Mouse (Mus musculus) thymus, postnatal 14 days (tissue): ENCODE data around the gene Tnp1.

Source experiments
- DNase-seq: peaks from one replicate; pipeline ENCODE4 v3.0.0; 2021

Tnp1 gene

DNA sequence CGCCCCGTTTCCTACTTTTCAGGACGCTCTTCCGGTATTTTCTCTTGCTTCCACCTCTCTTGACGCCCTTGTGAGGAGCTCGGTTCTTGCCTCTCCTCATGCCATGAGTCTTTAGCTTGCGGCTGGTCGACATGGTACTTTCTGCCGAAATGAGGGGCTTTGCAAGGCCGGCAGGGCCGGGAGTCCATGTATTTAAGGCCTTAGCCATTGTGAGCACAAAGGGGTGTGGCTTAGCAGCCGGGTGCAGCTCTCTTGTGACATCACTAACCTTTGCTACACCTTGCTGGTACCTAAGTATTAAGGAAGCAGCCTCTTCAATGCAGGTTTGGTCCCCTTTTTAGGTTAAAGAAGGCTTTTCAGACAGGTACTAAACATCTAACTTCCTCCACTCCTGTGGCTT is at the start of gene Tnp1:
Tnp1 (minus strand) TSS at position 179 of the 400 bp plus-strand sequence.
- DNase-seq = no peak

DNA sequence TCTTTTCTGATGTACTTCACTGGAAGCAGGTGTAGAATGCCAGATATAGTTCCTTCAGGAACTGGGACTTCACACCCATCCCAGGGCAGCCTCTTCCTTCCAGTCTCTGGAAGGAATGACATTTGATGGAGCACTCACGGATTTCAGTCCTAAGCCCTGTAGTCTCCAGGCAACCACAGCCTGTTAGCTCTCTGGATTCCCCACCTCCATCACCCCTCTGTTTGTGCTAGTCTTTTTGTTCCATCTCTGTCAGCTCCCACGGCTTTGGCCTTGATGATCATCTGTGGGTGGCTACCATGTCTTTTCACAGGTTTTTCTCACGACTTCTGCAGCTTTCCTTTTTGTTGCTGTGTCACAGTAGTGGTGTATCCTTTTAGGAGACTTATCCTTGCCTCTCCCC is 48.6 kb upstream of the Tnp1 start:
- no peak for DNase-seq

DNA sequence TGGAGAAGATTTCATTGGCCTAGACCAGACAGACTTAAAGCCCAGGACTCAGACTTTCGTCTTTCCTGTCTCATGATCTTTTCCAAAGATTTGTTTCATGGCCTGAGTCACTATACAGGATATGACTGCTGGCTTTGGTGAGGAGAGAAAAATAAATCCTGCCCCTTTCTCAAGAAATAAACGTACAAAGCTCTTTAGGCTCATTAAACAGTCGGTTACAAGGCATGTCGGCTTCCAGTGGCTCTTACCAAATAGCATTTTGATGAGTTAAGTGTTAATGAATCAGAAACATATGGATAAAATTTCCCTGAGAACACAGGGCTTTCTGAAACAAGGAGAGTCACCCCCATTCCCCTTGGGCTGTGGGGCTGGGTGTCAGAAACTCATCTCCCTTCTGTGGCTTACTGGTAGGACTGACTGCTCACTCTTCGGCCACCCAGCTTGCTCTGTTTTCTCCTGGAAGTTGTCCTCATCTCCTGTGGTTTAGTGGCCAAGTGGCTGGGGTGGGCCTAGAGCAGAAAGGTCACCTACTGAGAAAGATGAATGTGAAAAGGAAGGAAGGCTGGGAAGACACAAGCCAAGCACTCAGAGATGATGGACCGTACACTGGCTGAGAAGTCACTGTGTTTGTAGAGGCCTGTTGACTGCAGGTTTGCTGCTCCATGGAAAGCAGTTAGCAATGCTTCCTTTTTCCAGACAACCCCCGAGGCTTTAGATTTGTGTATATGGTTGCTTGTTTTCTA is 46.0 kb upstream of the Tnp1 start:
- no peak for DNase-seq

DNA sequence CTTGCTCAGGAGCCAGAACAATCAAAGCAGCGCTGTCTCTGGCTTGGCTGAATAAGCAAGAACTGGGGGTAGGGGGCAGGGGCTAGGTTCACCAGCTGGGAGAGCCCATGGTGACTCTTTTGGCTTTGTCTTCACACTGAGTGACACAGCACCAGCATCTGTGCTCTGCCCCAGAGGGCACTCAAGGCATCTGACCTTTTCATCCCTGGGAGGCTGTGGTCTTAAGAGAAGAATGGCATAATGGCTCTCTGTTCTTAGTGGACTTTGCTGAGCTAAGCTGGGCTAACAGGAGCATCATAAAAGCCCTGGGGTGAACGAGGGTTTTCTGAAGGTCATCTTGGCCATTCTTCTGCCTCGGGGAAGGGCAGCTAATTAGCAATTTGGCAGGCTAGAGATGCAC is 44.6 kb upstream of the Tnp1 start:
- DNase-seq = no peak

DNA sequence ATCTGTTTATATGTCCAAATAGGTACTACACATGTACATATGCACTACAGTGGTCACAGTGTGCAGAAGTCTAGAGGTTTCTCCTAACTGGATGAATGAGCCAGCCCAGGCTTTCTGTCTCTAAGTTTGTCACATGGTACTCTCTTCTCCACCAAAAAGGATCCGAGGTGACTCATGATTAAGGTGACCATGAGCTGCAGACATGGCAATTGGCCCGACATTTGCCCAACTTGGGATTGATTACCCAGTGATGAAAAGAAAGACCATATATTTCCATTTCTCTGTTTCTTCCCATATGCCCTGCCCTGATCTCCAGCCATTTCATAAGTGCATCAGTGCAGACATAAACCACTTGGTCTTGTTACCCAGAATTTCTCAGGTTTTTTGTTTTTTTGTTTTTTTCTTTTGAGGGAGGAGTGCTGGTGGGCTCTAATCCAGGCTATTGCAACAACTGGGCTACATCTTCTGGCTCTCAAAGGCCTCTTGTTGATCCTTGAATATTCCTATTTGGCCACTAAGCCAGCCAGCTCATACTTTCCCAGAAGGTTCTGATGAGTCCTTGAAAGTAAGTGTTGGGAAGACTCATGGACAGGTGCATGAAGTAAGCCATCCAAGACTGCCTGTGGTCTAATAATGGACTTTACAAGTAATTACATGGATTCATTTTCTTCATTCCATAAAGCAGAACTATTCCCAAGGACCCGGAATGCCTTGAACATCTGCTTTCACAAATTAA is 40.7 kb upstream of the Tnp1 start:
- no peak for DNase-seq

DNA sequence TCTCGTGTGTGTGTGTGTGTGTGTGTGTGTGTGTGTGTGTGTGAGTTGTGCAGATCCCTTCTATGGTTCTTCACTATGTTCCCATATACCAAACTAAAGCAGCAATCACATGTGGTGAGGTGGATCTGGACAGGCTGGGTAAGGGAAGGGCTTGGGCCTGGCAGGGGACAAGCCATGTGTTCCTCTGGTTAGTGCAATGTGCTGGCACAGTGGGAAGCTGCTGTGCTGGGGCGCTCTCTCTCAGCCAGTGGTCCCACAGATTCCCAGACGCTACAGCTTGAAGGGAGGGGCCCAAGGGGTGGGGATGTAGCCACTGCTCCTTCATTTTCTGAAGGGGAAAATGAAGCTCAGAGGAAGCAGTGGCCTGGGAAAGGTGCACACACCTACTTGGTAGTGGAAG is 40.1 kb upstream of the Tnp1 start:
- no peak for DNase-seq

DNA sequence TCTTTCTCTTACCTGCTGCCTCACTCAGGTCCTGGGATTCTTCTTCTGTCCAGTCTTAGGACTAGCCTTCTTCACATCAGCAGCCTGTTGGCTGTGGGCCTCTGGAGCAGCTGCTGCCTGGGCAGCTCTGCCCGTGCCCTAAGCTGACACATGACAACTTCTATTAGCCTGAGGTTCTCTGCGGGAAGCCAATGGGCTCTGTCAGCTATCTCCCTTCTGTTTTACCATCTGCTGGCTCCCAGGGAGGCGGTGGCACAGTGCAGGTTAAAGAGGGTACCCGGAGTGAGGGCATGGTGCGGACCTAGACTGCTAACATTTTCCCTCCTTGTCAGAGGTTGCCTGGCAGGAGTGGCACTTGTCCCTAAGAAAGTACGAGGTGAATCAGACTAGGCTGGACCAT is 39.5 kb upstream of the Tnp1 start:
- DNase-seq = no peak

DNA sequence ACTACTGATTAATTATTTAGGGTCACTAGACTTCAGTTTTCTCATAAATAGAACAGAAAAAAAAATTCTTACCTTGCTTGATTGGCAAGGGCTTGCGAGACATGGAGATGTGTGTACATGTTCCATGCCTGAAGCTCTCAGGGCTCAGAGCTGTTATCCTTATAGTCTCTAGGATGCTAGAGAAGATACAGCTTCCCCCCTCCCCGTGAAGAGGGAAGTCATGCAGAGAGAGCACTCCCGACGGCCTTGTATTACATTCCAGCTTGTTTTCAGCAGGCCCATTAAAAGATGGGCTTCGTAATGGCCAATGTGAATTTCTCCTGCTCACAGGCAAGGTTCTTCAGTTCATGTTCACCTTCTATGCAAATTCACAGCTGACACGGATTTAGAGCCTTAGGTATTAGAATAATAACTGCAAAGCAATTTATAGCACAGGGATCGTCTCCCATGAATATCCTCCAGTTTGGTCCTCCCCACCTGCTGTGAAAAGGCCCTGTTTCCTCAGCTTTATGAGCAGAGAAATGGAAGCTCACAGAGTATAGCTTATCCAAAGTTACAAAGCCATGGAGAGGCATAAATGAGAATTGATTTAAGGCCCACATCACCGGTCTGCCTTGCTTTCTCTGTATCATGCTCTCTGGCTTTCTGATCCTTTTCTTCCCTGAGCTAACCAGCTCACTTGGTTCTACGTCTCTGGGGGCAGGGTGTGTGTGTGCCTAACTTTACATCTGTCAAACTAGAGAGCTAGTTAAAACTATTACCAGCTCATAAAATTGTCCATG is 38.0 kb upstream of the Tnp1 start:
- DNase-seq = no peak

DNA sequence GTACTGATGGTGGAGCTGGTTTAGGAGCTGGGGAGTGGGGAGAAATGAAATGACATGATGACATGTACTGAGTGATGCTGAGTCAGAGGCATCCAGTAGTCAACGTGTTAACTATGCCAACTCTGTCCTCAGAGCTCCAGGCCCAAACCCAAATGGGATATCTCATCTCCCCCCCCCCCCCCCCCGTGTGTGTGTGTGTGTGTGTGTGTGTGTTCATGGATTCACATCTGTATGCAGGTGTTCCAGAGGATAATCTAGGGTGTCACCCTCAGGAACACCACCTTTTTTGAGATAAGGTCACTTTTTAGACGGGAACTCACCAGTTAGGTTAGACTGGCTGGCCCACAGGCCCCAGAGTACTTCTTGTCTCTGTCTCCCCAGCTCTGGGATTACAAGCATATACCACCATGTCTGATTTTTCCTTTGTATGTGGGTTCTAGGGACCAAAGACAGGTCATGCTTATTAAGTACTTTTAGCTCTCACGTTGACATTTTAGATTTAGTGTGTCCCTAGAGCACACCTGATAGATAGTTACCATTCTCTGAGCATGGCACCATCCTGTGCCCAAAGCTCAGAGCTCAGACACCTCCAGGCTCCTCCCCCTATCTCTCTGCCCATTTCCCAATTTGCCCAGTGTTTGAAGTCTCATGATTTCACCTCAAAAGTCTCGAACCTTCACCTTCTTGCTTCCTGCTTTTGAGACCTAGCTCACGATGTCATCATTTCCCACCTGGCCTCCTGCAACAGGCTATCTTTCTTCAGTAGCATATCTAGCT is 31.4 kb upstream of the Tnp1 start:
- no peak for DNase-seq

DNA sequence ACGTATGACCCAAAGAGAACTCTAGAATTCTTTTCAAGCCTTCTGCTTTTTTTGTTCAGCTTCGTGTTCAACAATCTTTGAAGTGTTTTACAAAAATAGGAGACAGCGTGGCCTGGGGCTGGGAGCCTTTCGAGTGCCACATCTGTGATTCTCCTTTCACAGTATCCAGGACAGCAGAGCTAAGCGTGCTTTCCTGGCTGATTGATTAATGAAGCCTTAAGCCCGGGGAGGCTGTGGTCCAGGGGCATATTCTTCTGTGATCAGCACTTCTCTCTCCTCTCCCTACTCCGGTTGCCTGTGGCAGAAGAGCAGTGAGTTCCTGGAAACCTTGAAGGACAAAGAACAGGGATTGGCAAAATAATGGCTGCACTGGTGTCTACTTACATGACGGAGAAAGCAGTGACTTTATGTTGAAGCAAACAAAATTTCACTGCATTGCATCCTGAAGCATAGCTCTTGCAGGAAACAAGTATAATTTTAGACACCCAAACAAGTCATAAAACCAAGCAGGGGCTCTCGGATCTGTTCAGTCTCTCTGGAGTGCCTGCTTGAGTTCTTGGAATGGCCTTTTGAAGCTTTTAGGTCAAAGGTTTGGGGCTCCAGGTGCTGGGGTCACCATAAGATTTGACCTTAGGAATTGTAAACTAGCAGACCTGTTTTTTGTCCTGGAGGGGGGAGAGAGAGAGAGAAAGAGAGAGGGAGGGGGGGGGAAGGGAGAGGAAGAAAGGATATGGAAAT is 30.4 kb upstream of the Tnp1 start:
- no peak for DNase-seq

DNA sequence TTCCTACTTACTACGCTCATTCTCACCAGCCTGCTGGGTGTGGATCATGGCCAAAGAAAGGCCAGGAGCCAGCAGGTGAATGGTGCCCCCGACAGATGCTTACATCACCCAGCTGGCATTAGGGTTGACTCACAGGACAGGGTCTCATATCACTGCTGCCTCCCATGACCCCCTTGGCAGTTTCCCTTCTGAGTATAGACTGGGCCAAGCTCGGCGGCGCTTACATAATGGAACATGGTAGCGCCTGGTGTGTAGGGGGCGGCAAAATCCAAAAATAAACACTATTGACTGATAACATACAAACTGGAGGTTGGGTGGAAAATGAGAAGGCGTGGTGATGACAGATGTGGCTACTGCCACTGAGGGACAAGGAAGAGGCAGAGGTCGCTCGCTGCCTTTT is 28.0 kb upstream of the Tnp1 start:
- no peak for DNase-seq

DNA sequence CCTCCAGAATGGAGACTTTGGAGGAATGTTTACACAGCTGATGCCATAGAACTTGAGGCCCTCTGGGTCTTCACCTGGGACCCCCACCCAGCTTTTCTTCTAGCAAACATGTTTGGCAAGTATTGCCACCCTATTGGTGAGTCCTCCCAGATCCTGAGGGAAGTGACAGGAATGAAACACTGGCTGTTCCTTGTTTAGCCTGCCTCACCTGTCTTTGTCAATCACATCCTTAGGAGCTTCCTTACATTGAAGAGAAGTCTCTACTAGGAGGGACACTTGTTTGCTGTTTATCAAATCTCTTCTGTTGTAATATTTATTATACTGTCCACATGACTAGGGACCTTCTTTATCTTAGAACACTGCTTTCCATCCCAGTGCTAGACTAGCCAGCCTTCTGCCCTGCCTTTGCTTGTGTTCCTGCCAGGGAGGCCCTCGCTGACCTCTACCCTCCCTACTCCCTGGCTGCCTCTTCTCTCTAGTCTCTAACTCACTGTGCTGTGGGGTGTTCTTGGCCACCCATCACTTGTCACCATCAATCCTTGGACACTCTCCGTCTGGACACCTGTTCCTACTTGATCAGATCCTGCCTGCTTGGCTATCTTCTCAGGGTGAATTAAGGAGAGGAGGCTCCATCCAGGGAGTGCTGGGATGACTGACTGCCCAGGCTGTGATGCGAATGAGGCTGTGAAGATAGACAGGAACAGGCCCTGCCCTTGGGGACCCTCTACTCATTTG is 25.1 kb upstream of the Tnp1 start:
- DNase-seq = no peak

DNA sequence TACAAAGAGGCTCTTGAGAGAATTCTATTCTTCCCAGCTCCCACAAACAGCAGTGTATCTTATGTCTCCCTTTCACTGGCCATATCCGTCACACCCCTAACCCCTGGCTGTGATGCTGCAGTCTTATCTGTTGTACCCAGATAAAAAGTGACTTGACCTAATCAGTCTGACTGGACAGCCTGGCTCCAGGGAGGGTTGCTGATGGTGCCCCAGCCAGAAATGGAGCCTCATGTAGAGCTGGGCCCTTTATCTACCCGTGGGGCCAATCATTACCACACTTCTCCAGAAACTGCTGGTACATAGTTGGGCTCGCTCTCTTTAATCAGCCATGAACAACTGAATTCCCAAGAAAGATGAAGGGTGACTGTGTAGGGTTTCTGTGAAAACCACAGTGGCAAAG is 22.8 kb upstream of the Tnp1 start:
- DNase-seq = no peak

DNA sequence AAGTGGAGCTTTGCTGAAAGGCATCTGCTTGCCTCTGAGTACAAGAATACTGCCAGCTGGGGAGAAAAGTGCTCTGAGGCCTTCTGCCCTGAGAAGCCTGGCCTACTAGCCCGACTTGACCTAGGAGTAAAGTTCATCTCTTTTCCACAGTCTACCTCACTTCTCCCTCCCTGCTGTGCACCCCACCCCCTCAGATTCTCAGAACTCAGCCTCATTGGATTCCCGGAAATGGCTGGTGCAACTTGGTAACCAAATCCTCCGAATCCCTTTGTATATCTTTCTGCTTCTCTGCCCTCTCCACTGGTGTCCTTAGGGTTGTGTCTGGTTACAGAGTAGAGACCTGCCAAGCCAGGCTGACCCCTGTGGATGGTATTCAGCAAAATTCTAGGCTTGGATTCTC is 20.8 kb upstream of the Tnp1 start:
- DNase-seq = no peak

DNA sequence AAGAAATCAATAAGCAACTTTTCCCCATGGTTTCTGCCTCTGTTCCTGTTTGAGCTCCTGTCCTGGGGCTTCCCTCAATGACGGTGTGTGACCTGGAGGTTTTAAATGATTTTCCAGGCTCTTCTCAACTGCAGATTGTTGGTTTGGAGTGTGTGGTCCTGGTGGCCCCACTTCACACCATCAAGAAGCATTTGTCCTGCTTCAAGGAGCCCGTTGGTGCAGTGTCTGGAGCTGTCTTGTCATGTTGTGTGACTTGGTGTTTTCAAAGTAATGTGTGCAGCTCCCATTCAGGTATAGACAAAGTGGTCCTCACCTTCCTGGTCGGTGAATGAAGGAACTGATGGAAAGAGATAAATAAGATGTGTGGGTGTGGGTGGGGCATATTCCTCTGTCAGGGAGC is 20.0 kb upstream of the Tnp1 start:
- no peak for DNase-seq

DNA sequence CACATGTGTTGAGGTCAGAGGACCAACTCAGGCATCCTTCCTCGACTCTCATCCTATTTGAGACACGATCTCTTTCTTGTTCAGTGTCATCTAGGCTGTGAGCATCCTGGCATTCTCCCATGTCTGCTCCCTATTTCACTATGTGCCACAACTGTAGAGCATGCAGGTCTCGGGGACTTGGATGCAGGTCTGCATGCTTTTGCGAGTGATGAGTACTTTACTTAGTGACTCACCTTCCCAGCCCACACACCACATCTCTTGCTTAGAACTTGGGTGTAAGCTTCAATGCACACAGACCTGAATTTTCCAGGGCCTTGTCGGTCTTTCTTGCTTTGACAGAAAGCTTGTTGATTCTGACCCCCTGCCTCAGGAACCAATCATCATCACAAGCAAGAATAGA is 16.8 kb upstream of the Tnp1 start:
- no peak for DNase-seq

DNA sequence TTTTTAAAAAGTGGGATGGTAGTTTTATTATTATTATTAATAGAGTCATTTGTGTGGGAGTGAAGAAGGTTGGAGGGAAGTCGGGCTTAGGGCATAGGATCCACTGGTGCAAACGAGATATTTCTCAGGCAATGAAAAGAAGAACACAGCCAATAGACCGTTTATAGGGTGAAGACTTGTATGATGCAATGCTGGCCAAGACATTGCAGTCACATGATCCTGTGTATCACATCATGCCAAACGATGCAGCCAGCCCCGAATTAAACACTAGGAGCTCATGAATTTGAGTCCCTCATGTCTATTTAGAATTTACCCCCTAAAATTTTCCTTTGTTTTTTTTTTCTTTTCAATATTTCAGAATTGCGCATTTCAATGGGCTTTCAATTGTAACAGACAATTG is 13.0 kb upstream of the Tnp1 start:
- no peak for DNase-seq

DNA sequence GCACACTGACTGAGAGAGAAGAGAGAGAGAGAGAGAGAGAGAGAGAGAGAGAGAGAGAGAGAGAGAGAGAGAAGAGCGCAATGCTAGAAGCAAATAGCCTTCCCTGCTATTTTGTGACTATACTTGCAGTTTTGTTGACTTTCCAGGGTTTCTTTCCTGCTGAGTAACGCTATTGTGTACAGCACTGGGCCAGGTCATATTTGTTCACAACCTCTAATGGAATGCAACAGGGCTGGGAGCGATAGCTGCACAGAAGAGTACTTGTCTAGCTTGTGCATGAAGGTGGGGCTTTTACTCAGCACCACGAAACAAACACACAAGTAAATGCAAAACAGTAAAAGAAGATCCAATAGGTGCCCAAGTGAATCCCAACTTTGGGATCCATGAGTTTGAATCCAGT is 11.7 kb upstream of the Tnp1 start:
- no peak for DNase-seq

DNA sequence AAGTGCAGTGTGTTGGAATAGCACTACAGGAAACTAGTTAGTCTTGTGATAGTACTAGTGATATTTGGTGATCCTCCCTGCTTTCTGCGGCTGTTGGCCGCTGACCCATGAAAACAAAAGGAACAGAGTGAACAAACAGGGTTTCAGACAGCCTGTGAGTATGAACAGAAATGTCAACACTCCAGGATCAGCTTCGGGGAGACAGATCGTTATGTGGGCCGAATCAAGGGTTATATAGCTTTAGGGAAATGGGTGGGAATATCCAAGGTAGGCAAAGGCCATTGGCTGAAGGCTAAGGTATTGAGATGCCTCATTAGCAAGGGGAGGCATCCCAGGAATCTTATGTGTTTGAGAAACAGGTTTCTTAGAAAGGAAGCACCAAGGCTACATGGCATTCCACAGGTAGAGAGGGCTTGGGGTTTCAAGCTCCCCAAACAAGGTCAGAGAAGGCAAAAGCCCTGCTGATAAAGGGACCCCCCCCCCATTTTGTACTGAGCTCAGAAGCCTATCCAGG is 11.1 kb upstream of the Tnp1 start:
- DNase-seq = no peak

DNA sequence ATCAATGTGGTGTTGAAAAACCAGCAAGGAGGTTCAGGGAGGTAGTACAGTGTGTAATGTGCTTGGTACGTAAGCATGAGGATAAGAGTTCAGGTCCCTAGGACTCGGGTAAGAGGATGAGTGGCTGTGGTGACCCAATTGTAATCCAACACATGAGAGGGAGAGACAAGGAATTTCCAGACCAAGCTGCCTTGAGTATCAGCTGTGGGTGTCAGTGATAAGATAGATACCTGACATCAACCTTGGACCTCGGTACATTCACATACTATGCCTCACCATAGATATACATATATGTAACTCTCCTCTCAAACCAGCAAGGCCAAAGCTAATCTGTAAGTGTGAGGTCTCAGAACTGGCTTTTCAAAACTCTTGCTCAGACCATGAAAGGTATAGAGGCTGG is 10.4 kb upstream of the Tnp1 start:
- no peak for DNase-seq

DNA sequence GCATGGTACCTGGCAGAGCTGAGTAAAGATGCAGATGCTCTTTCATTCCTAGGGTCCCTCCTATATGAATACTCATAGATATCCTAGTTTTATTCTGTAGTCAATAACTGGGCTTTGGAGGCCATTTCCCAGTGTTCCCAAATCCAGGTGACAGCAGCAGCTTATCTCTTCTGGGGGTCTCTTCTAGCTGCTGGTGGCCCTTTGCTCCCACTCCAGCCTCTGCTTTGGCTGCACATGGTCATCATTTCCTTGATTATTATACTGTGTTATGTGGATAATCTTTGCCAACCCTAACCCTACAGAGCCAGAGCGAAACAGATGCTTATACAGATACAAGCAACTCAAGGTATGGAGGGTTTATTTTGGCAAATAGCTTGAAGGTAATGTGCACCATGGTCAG is 8.9 kb downstream of the Tnp1 start:
- DNase-seq = no peak

DNA sequence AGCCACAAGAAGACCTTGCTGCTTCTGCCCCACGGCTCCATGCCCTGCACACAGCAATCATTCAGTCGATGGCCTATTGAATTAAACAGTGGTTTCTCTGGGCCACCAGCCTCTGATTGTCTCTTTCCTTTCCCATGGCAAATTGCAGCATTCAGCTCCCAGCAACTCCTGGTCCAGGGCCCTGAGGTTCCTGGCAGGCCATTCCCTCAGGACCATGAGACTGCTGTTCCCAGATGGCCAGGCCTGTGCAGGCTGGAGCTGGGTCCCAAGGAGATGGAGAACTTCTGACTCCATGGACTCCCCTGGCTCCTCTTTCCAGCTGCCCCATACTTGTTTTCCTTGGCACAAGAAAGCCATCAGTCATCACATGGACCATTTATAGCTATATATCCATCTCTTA is 10.8 kb downstream of the Tnp1 start:
- no peak for DNase-seq
